ENCODE assay signal across 8 mouse cellular contexts in the genomic region with DNA sequence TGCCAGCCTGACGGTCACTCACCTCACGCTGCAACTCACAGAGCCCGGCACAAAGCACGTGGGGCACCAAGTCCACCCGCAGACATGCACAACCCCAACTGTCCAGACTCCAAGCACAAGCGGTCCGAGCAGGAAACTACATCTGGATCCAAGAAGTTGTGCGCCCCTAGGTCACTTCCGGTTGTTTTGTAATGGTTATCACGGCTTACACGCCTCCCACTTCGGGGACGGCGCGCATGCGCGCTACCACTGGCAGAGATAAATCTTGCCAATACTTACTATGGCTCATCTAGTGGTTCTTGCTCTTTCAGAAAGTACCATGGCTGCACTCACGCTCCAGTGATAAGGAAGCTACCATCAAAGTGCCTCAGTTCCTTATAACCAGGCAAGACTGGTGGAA. TPM values are rescaled to one million over a fixed set of nuclear protein-coding genes. Genes with fewer than 3 reads are reported as not detected.
DNase-seq lines count a peak whose midpoint lies in the region; ATAC-seq lines count a peak whose summit lies in the region.
"Not testable (repeated sequence)": the region's sequence is repeated elsewhere in the genome, so short reads cannot be mapped to it uniquely, and the experiment has no call there.

Zfp141 (minus strand) TSS at position 153 of the 400 bp plus-strand sequence.

- H3K4me3 ChIP-seq in heart, embryonic 14.5 days (ENCODE audit: control insufficient read depth in 1 of 2, insufficient read depth in 1 of 2, low read depth in 1 of 2, low read length in 2 of 2), result peak within 1 kb of the TSS; percentile 60 to 75
- H3K4me3 ChIP-seq in liver, embryonic 13.5 days (replicated peaks), result peak within 1 kb of the TSS; percentile 71
- peak within 1 kb of the TSS; percentile 68 for H3K4me3 ChIP-seq in stomach, embryonic 16.5 days (replicated peaks; ENCODE audit: low read length)

- peak; percentile 42 for DNase-seq in c-Kit-negative CD71-positive TER-119-positive erythroid progenitor cells, embryonic 14.5 days (ENCODE audit: low read depth, low spot score)
- DNase-seq in fibroblast of lung, adult 2 months (ENCODE audit: low read depth), result peak; percentile 61
- peak; percentile 89 for DNase-seq in kidney, postnatal 14 days
- DNase-seq in liver, embryonic 13.5 days, result peak; percentile 72
- DNase-seq in neural tube, embryonic 10.5 days (ENCODE audit: extremely low spot score, low spot score), result peak; percentile 84

- H3K9me3 ChIP-seq in heart, embryonic 14.5 days (ENCODE audit: control insufficient read depth, low read length); liver, embryonic 13.5 days (replicated peaks); stomach, embryonic 16.5 days (replicated peaks; ENCODE audit: control insufficient read depth, low read length): not testable (repeated sequence)

- WGBS in heart, embryonic 14.5 days, result 1% methylated on average over 18 of the region's 18 CpGs
- WGBS in liver, embryonic 13.5 days (ENCODE audit: insufficient replicate concordance), result under 1% methylated on average over 18 of the region's 18 CpGs
- 2% methylated on average over 18 of the region's 18 CpGs for WGBS in stomach, embryonic 16.5 days

- not testable (repeated sequence) for H3K27me3 ChIP-seq in heart, embryonic 14.5 days (ENCODE audit: control insufficient read depth, insufficient read depth, low read length); liver, embryonic 13.5 days; stomach, embryonic 16.5 days (ENCODE audit: control insufficient read depth, insufficient read depth, low read length)

- not testable (repeated sequence) for H3K36me3 ChIP-seq in heart, embryonic 14.5 days (ENCODE audit: control insufficient read depth, insufficient read depth, low read length); liver, embryonic 13.5 days; stomach, embryonic 16.5 days (ENCODE audit: control insufficient read depth, insufficient read depth, low read length)

- not testable (repeated sequence) for H3K4me1 ChIP-seq in heart, embryonic 14.5 days (ENCODE audit: control insufficient read depth in 2 of 2, insufficient read depth in 2 of 2, low read length in 2 of 2); liver, embryonic 13.5 days (replicated peaks); stomach, embryonic 16.5 days (ENCODE audit: control insufficient read depth, insufficient read depth, low read length)

- ATAC-seq in CD4-positive, CD25-positive, alpha-beta regulatory T cell, adult 4 months, result peak; percentile 92
- ATAC-seq in heart, embryonic 14.5 days (ENCODE audit: insufficient number of reproducible peaks, insufficient read depth, low FRiP score, low read depth), result peak; percentile 80
- peak; percentile 94 for ATAC-seq in liver, embryonic 13.5 days (ENCODE audit: low read depth)
- ATAC-seq in stomach, embryonic 16.5 days (ENCODE audit: insufficient read depth, low FRiP score), result peak; percentile 94

- H3K27ac ChIP-seq in heart, embryonic 14.5 days (replicated peaks in 1 of 2; ENCODE audit: control insufficient read depth in 1 of 2, insufficient read depth in 1 of 2, low read depth in 2 of 2, low read length in 2 of 2), result peak within 1 kb of the TSS in 1 of 2 experiments; percentile 39; a peak in 1 of 4 replicates
- H3K27ac ChIP-seq in liver, embryonic 13.5 days, result peak within 1 kb of the TSS; percentile 39; the same call in 1 of the 2 replicates
- peak within 1 kb of the TSS; percentile 38 for H3K27ac ChIP-seq in stomach, embryonic 16.5 days (ENCODE audit: low read length)

- peak within 1 kb of the TSS; percentile 61 for H3K4me2 ChIP-seq in heart, embryonic 14.5 days (ENCODE audit: low read length)
- peak within 1 kb of the TSS; percentile 70 for H3K4me2 ChIP-seq in liver, embryonic 13.5 days
- H3K4me2 ChIP-seq in stomach, embryonic 16.5 days (ENCODE audit: low read depth, low read length), result peak within 1 kb of the TSS; percentile 74

- peak within 1 kb of the TSS; percentile 82 for H3K9ac ChIP-seq in heart, embryonic 14.5 days (ENCODE audit: low read length)
- peak within 1 kb of the TSS; percentile 76 for H3K9ac ChIP-seq in liver, embryonic 13.5 days
- H3K9ac ChIP-seq in stomach, embryonic 16.5 days (ENCODE audit: low read length), result peak within 1 kb of the TSS; percentile 74

RNA-seq across cellular contexts. Expression of gene Zfp141, which starts in this region (rescaled TPM):
- 10 to 100 TPM; 36.0 to 45.9 TPM for polyA plus RNA-seq in CD4-positive, CD25-positive, alpha-beta regulatory T cell, adult 4 months (2017; shearing (Covaris generic))
- polyA plus RNA-seq in heart, embryonic 14.5 days (2014; fragmentation: Nextera tagmentation; extraction: Ambion mirVana), result 6.3 and 7.1 TPM in 2 replicates
- 3.6 and 4.5 TPM in 2 replicates for polyA plus RNA-seq in liver, embryonic 13.5 days (2015; fragmentation: Nextera tagmentation; extraction: Ambion mirVana)
- polyA plus RNA-seq in stomach, embryonic 16.5 days (2015; fragmentation: Nextera tagmentation; extraction: Ambion mirVana), result 7.9 and 8.3 TPM in 2 replicates
